Mouse (Mus musculus) kidney, embryonic 16.5 days (tissue): ENCODE measurements around the gene Csgalnact2. TPM values are rescaled to one million over a fixed set of nuclear protein-coding genes. Genes with fewer than 3 reads are reported as not detected.
A peak's percentile ranks its signal among the peaks of the same experiment; 100 is the strongest.

Experiments used
- ATAC-seq: fragments of 200-750 bp; cut with Nextera tagmentation; 2 replicates; pipeline ENCODE4 v1.8.0; 2017; ENCODE audit warnings: moderate TSS enrichment; ENCODE audit not compliant: low FRiP score, low TSS enrichment
- H3K27ac ChIP-seq: fragments of 300-500 bp; sonication (generic); 2 replicates; pipeline ENCODE4 v1.5.1; 2014; ENCODE audit warnings: low read length
- H3K27me3 ChIP-seq: fragments of 300-500 bp; sonication (generic); 2 replicates; pipeline ENCODE4 v1.6.1; 2014; ENCODE audit warnings: low read length, control low read depth, mixed read lengths; ENCODE audit not compliant: insufficient read depth
- H3K36me3 ChIP-seq: fragments of 300-500 bp; sonication (generic); 2 replicates; pipeline ENCODE4 v1.6.1; 2014; ENCODE audit warnings: low read length, control low read depth, mixed read lengths; ENCODE audit not compliant: insufficient read depth
- H3K4me1 ChIP-seq: fragments of 300-500 bp; sonication (generic); 2 replicates; pipeline ENCODE4 v1.6.1; 2014; ENCODE audit warnings: low read length, control low read depth, mixed read lengths; ENCODE audit not compliant: insufficient read depth
- H3K4me2 ChIP-seq: fragments of 300-500 bp; sonication (generic); replicated peaks from 2 replicates; pipeline ENCODE4 v1.6.1; 2014; ENCODE audit warnings: low read depth, low read length
- H3K4me3 ChIP-seq: fragments of 300-500 bp; sonication (generic); 2 replicates; pipeline ENCODE4 v1.5.1; 2014; ENCODE audit warnings: mild to moderate bottlenecking, low read length
- H3K9ac ChIP-seq: fragments of 300-500 bp; sonication (generic); replicated peaks from 2 replicates; pipeline ENCODE4 v1.6.1; 2014; ENCODE audit warnings: low read length
- H3K9me3 ChIP-seq: fragments of 300-500 bp; sonication (generic); 2 replicates; pipeline ENCODE4 v1.6.1; 2016; ENCODE audit warnings: low read length, control low read depth
- WGBS: fragments of 180-500 bp; shearing (Covaris S2); extraction: QIAGEN DNeasy Blood & Tissue Kit; methylation state at CpG from one replicate; pipeline ENCODE4 v1.1.7; 2014; 5-methylcytosine and 5-hydroxymethylcytosine counted together
- polyA plus RNA-seq: library from polyadenylated mRNA; unstranded; fragments of >200 nt; fragmentation: Nextera tagmentation; extraction: Ambion mirVana; gene quantifications from 2 replicates; pipeline ENCODE4 v1.2.1, GENCODE M21; 2015

Csgalnact2 gene
- polyA plus RNA-seq, 1 experiment from 2014 or later: 16.4 TPM

- no peak overlapping the region for H3K4me2 ChIP-seq
- H3K27me3 ChIP-seq: no peaks in the 10 kb centered on the region
- H3K9ac ChIP-seq: no peak overlapping the region
- H3K4me3 ChIP-seq: no peak overlapping the region
- H3K9me3 ChIP-seq: no peaks in the 10 kb centered on the region
- H3K4me1 ChIP-seq: no peaks in the 10 kb centered on the region
- no peak overlapping the region for H3K27ac ChIP-seq
- WGBS: 43% methylated on average over 2 of the region's 2 CpGs
- ATAC-seq: peak; percentile 39; the same call in 1 of the 2 replicates
- H3K36me3 ChIP-seq: no peaks in the 10 kb centered on the region
Measured at GRCm38 (mm10) chr6:118099311-118099802, 39.6 kb downstream of the Csgalnact2 start.

DNA sequence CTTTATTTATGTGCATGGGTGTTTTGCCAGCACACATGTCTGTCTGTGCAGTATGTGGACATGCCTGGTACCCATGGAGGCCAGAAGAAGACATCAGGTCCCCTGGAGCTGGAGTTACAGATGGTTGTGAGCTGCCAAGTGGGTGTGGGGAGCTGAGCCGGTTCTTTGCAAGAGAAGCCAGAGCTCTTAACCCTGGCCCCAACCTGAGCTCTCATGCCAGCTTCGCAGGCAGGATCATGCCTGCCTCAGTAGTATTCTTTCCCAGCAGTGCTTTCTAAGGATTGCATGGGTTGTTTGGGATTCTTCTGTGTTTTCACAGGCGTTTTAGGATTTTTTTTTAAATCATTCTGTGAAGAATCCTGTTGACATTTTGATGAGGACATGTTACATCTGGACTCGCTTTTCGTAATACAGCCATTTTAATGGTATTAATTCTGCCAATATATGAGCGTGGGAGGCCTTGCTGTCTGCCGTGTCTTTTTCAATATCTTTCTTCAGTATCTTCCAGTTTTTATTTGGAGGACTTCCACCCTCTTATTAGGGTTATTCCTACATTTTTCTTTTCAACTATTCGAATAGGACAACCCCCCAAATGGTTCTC, 41.1 kb downstream of the Csgalnact2 start:
- Histone ChIP-seq H3K27ac (peak overlapping the region; percentile 79), H3K9me3 (no peaks in the 10 kb centered on the region), H3K4me2 (no peak overlapping the region), H3K4me1 (no peaks in the 10 kb centered on the region), H3K27me3 (no peaks in the 10 kb centered on the region), H3K9ac (no peak overlapping the region), H3K36me3 (no peaks in the 10 kb centered on the region), H3K4me3 (no peak overlapping the region)
- 38% methylated on average over 8 of the region's 8 CpGs for WGBS
- ATAC-seq: peak; percentile 54; the same call in 1 of the 2 replicates

GRCm38 (mm10) chr6:118090827-118091226, 48.1 kb downstream of the Csgalnact2 start:
- H3K4me3 ChIP-seq: no peak overlapping the region
- H3K9me3 ChIP-seq: no peaks in the 10 kb centered on the region
- no peak overlapping the region for H3K9ac ChIP-seq
- no peak for ATAC-seq
- H3K4me1 ChIP-seq: no peaks in the 10 kb centered on the region
- H3K4me2 ChIP-seq: no peak overlapping the region
- no peaks in the 10 kb centered on the region for H3K27me3 ChIP-seq
- no peak overlapping the region for H3K27ac ChIP-seq
- H3K36me3 ChIP-seq: no peaks in the 10 kb centered on the region
- 63% methylated on average over 9 of the region's 9 CpGs for WGBS

DNA sequence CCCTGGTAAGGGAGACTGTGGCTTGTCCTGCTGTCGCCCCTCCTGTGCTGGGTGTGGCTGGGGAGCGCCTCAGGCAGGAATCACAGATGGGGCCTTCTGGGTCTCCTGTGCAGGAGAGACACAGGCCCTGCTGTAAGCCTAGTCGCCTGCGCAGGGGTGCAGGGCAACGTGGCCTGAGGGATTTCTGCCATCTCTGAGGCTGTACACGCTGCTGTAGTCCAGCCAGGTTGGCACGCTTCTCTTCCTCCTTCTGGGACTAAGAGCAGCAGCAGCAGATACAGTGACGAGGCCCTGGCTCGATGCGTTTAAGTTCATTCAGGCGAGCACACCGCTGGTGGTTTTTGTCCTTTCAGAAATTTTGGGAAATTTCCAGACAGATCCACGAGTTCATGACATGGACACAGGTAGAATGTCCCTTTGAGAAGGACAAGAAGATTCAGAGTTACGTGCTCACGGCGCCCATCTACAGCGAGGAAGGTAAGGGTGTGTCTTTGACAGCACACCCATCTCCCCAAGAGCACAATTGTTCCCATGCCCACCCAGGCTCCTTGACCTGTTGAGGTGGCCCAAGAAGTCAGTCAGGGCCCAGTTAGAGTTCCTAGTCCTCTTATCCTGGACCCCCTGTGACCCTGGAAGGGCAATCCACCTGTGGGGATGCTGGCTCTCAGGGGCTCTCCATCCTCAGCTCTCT, 50.0 kb downstream of the Csgalnact2 start:
- Histone ChIP-seq H3K36me3 (no peaks in the 10 kb centered on the region), H3K4me3 (no peak overlapping the region), H3K27ac (no peak overlapping the region), H3K4me1 (no peaks in the 10 kb centered on the region), H3K27me3 (no peaks in the 10 kb centered on the region), H3K9ac (no peak overlapping the region), H3K9me3 (no peaks in the 10 kb centered on the region), H3K4me2 (no peak overlapping the region)
- 84% methylated on average over 17 of the region's 17 CpGs for WGBS
- ATAC-seq: no peak

DNA sequence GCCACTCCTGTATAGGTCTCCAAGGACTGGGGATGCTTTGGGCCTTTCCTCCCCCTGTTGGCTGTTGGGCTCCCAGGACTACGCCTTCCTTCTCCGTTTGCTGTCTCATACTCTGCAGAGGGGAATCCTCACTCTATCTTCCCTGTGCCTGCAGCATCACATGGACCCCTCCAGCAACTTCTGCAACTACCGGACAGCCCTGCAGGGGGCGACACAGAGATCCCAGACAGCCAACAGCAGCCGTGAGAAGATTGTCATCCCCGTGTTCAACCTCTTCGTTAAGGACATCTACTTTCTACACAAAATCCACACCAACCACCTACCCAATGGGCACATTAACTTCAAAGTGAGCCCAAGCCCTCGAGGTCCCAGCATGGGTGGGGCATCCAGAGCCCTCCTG, 51.0 kb downstream of the Csgalnact2 start:
- H3K9ac ChIP-seq: no peak overlapping the region
- H3K4me1 ChIP-seq: no peaks in the 10 kb centered on the region
- H3K4me3 ChIP-seq: no peak overlapping the region
- ATAC-seq: no peak
- no peaks in the 10 kb centered on the region for H3K36me3 ChIP-seq
- 59% methylated on average over 8 of the region's 8 CpGs for WGBS
- no peaks in the 10 kb centered on the region for H3K9me3 ChIP-seq
- H3K4me2 ChIP-seq: no peak overlapping the region
- H3K27ac ChIP-seq: no peak overlapping the region
- H3K27me3 ChIP-seq: no peaks in the 10 kb centered on the region

DNA sequence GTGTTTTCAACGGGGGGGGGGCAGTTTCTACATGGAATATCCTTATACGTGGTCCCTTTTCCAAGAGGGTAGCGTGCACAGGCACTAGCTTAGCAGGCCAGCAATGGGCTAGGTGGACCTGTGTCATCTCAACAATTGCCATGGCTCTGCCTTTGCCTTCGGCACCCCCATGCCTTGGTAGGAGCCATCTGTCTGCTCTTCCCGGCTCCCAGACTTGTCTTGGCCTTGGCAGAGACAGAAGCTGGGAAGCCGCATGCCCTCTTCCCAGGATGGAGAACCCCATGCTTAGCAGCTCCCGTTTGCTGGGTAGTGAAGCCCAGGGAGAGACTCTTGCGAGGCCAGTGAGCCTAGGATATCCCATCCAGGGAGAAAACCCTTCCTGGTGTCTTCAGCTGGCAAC, 54.3 kb downstream of the Csgalnact2 start:
- ATAC-seq: no peak
- no peak overlapping the region for H3K4me3 ChIP-seq
- H3K9me3 ChIP-seq: no peaks in the 10 kb centered on the region
- H3K27ac ChIP-seq: no peak overlapping the region
- H3K27me3 ChIP-seq: no peaks in the 10 kb centered on the region
- no peaks in the 10 kb centered on the region for H3K36me3 ChIP-seq
- H3K4me1 ChIP-seq: no peaks in the 10 kb centered on the region
- WGBS: 90% methylated on average over 8 of the region's 8 CpGs
- H3K4me2 ChIP-seq: no peak overlapping the region
- H3K9ac ChIP-seq: no peak overlapping the region

DNA sequence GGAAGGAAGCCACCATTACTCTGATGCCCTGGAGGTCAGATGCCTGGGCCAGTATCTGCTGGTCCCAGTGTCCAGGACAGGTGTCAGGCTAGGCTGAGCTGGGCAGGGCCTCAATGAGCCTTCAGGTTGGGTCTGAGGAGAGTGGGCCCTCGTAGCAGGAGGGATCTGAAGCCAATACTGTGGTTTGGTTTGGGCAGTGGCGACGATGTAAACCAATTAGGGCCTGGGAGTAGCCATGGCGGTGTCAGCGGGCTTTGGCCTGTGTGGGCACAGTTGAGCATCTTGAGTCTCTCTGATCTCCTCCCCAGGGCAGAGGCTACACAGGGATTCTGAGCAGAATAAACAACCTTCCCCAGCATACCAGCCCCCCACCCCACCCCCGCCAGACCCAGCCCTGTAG, 55.3 kb downstream of the Csgalnact2 start:
- Histone ChIP-seq H3K9me3 (no peaks in the 10 kb centered on the region), H3K27ac (no peak overlapping the region), H3K27me3 (no peaks in the 10 kb centered on the region), H3K36me3 (no peaks in the 10 kb centered on the region), H3K9ac (no peak overlapping the region), H3K4me3 (no peak overlapping the region), H3K4me1 (no peaks in the 10 kb centered on the region), H3K4me2 (no peak overlapping the region)
- 73% methylated on average over 6 of the region's 6 CpGs for WGBS
- ATAC-seq: no peak

GRCm38 (mm10) chr6:118082384-118082783, 56.6 kb downstream of the Csgalnact2 start:
- H3K4me2 ChIP-seq: no peak overlapping the region
- H3K27me3 ChIP-seq: no peaks in the 10 kb centered on the region
- H3K9ac ChIP-seq: no peak overlapping the region
- no peaks in the 10 kb centered on the region for H3K9me3 ChIP-seq
- 75% methylated on average over 3 of the region's 3 CpGs for WGBS
- no peak overlapping the region for H3K27ac ChIP-seq
- no peaks in the 10 kb centered on the region for H3K4me1 ChIP-seq
- no peaks in the 10 kb centered on the region for H3K36me3 ChIP-seq
- ATAC-seq: no peak
- H3K4me3 ChIP-seq: no peak overlapping the region

- 87% methylated on average over 4 of the region's 4 CpGs for WGBS
- ATAC-seq: no peak
- no peak overlapping the region for H3K4me3 ChIP-seq
- no peaks in the 10 kb centered on the region for H3K9me3 ChIP-seq
- H3K36me3 ChIP-seq: no peaks in the 10 kb centered on the region
- H3K4me1 ChIP-seq: no peaks in the 10 kb centered on the region
- no peak overlapping the region for H3K9ac ChIP-seq
- H3K27me3 ChIP-seq: no peaks in the 10 kb centered on the region
- no peak overlapping the region for H3K4me2 ChIP-seq
- no peak overlapping the region for H3K27ac ChIP-seq
Measured at GRCm38 (mm10) chr6:118080711-118081110, 58.2 kb downstream of the Csgalnact2 start.

- no peaks in the 10 kb centered on the region for H3K27me3 ChIP-seq
- no peaks in the 10 kb centered on the region for H3K4me1 ChIP-seq
- H3K27ac ChIP-seq: no peak overlapping the region
- no peak overlapping the region for H3K4me2 ChIP-seq
- H3K9ac ChIP-seq: no peak overlapping the region
- 78% methylated on average over 10 of the region's 10 CpGs for WGBS
- H3K36me3 ChIP-seq: no peaks in the 10 kb centered on the region
- no peak for ATAC-seq
- H3K9me3 ChIP-seq: no peaks in the 10 kb centered on the region
- H3K4me3 ChIP-seq: no peak overlapping the region
Measured at GRCm38 (mm10) chr6:118079762-118080465, 59.0 kb downstream of the Csgalnact2 start.
